Mouse (Mus musculus): Measurements from ENCODE around the gene Lonrf2.

DNA sequence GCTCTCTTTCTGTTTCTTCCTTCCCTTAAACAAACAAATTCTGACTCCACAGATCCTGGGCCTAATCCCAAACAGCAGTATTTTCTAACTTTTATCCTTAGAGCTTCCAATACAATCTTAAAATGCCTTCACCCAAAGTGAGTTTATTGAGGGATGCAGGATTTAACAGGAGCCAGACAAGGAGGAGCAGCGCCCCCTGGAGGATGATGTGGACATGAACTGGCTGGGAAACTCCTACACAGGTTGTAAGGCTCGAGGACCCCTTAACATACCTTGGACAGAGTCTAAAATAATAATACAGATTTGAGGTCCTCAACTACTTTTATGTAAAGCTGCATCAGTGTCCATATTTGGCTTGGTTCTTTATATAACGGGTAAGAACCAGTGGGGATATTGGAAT, 19.7 kb upstream of the Lonrf2 start:
- no peak for TF ChIP-seq GATA1 (IDR thresholded peaks at IDR 0.05; ENCODE audit: borderline replicate concordance, low read length)
- no peak for TF ChIP-seq FLI1 (IDR thresholded peaks at IDR 0.05; ENCODE audit: low read length)
